Mouse (Mus musculus): ENCODE data around the gene Igfbp5.

The Igfbp5 gene

DNA sequence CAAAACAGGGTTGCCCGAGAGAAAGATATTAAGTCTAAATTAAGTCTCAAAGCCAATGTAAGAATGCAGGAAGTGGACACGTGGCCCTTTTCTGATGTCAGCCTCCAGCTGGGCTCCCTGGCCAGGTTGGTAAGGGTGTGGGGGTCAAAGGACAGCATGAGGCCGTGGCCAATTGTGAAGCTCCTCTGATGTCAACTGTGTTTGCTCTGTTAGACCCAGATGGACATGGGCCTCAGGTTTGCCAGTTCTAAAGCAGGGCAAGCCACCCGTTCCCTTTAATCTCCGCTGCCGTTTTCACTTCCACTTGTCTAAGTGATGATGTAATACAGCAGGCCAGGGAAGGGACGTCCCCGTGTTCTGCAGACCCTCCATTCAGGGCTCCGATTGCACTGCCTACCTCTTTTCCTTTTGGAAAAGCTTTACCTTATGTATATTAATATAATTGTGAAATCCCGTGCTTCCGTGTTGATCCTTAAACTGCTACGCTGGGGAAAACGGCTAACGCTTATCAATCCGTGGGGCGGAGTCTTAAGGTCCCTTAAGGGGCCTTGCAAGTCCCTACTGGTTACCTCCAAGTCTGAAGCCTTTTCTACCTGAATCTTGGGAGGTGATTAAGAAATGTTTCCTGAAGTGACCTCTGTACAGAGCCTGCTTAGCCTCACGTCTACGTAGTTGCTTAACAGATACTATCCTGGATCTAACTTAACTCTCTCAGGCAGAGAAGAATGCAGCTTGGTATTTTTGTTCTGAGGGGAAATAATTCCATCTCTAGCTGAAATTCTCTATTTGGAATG, 31.8 kb downstream of the Igfbp5 start:
- no peak for DNase-seq (ENCODE audit: low read depth)

- no peak for DNase-seq (ENCODE audit: low read depth)
Observed at GRCm38 (mm10) chr1:72839791-72840190, 34.9 kb downstream of the Igfbp5 start.

- DNase-seq (ENCODE audit: low read depth): no peak
Observed at GRCm38 (mm10) chr1:72839356-72839755, 35.3 kb downstream of the Igfbp5 start.

GRCm38 (mm10) chr1:72833563-72833962, 41.1 kb downstream of the Igfbp5 start:
- DNase-seq (ENCODE audit: low read depth): no peak

- no peak for DNase-seq (ENCODE audit: low read depth)
Observed at GRCm38 (mm10) chr1:72832715-72833153, 42.0 kb downstream of the Igfbp5 start.

- DNase-seq (ENCODE audit: low read depth): no peak
Observed at GRCm38 (mm10) chr1:72830485-72830884, 44.2 kb downstream of the Igfbp5 start.

GRCm38 (mm10) chr1:72828843-72829242, 45.8 kb downstream of the Igfbp5 start:
- no peak for DNase-seq (ENCODE audit: low read depth)

DNA sequence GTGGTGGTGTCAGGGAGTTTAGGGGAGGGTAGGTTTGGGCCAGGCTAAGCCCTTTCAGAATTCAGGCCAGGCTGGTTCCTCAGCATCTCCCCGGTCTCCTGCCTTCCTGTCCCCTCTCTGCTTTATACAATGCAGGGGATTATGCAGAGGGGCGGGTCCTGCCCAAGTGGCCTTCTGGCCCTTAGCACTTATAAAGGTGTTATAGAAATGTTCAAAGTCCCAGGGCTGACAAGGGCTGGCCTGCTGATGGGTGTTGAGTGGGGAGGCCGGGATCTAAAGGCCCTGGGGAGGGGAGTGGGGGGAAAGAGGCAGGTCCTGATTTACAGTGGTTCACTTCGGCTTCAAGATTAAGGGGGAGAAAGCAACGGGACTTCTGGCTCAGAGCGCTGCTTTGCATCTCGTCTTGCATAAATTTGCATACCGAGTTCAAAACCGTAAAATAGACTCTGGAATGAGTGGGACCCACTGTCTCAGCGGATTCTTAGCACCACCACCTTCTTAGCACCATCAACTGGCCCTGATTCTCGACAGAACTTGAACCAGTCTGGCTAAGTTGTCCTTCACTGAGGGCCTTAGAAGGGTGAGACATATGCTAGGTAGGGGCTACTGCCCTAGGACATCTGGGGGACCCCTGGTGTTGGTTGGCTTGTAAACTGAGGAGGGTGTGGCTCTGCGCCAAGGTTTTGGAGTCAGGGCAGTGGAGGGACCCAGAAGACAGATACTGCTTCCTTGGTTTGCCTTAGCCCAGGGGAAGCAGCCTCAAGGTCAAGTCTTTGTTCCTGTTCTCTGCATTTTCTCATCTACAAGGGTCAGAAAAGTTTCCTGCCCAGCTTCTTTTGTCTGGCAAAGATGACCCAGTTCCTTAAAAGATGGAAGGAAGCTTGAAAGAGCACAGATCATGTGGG, 47.0 kb downstream of the Igfbp5 start:
- no peak for DNase-seq (ENCODE audit: low read depth)

GRCm38 (mm10) chr1:72826931-72827330, 47.8 kb downstream of the Igfbp5 start:
- DNase-seq (ENCODE audit: low read depth): no peak

DNA sequence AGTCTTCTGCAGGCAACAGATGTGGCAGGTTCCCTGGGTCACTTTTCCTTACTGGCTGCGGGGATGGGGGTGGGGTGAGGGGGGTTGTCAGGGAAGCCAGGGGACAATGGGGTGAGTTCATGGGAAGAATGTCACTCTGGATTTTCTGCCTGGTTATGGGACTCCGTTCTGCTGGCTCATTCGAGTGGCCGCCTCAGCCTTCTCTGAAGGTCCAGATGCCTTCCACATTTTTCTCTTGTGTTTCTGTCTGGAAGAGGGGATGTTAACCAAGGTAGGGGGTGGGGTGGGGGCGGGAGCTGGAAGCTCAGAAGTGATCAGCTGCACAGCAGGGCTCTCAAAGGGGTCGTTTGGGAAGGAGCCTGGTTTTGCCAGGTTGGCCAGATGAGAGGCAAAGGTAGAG, 48.2 kb downstream of the Igfbp5 start:
- no peak for DNase-seq (ENCODE audit: low read depth)

- DNase-seq (ENCODE audit: low read depth): no peak
Observed at GRCm38 (mm10) chr1:72825921-72826320, 48.8 kb downstream of the Igfbp5 start.

DNA sequence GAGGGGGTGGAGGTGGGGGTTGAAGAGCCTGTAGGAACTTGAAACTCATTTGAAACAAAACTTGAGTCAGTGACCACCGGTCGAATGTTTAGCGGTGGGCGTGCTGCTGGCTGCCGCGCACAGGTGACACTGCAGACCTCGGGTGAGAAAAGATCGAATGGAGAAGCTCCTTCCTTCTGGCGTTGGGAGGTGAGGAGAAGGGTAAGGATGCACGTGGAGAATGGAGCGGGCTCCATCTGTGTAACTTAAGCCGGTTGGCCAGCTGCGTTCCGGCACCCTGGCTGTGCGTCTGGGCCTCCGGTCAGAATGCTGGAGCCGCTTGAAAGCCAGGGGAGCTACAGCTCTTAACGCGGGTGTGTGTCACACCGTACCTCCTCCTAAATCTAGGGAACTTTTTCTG, 49.4 kb downstream of the Igfbp5 start:
- no peak for DNase-seq (ENCODE audit: low read depth)

- DNase-seq (ENCODE audit: low read depth): no peak
Observed at GRCm38 (mm10) chr1:72824707-72825101, 50.0 kb downstream of the Igfbp5 start.

DNA sequence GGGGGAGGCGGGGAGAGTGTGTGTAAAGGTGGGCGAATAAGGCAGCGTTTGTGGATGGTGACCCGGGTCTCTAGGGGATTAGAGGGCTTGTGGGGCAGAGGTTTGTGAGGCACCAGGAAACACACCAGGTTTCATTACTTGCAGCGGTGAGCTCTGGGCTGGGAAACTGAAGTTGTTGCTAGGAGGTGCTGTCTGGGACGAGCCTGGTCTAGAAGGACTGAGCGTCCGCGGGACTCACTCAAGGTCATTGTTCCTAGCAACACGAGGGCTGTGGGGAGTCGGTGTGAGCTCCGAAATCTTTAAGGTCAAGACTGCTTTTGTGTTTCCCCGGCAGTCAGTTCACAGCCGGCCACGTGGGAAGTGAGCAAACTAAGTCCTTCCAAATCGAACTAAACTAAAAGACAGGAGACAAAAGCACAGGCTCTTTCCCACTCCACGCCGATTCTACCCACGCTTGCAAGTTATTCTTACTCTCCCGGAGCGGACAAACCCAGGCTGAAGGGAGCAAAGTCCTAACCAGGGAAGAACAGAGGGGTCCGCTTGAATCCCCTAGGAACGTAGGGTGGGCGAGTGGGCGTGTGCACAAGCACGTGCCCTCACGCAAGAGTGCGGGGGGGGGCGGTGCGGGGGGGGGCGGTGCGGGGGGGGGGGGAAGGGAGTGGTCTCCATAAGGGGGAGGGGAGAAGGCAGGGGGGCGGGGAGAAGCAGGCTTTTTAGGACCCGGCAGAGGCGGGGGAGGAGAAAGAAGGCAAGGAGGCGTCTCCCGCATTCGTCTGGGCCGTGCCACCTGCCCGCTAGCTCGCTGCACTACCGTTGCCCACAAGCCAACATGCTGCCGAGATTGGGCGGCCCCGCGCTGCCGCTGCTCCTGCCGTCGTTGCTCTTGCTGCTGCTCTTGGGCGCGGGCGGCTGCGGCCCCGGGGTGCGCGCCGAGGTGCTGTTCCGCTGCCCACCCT, 50.7 kb downstream of the Igfbp5 start, which contains the start of gene Igfbp2:
TSS of gene Igfbp2 (plus strand) at position 753 of the 956 bp plus-strand sequence.
- no peak for DNase-seq (ENCODE audit: low read depth)

- DNase-seq (ENCODE audit: low read depth): no peak
Observed at GRCm38 (mm10) chr1:72822893-72823292, 51.8 kb downstream of the Igfbp5 start.

GRCm38 (mm10) chr1:72819995-72820394, 54.7 kb downstream of the Igfbp5 start:
- DNase-seq (ENCODE audit: low read depth): no peak

- DNase-seq (ENCODE audit: low read depth): no peak
Observed at GRCm38 (mm10) chr1:72815616-72816015, 59.1 kb downstream of the Igfbp5 start.

DNA sequence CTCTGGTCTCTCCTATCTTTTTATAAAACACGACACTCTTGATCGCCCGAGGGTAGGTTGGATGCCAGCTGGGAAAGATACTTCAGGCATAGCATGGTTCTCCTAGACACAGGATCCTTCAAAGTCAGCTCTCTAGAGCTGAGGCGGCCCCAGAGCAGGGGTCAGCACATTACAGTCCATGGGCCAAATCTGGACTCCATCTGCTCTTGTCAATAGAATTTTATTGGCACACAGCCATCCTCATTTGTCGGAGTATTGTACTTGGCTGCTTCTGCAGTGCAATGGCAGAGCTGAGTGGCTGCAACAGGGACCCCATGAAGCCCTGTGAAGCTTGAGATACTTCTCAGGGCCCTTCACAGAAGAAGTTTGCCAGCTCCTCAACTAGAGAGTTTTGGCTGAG, 59.5 kb downstream of the Igfbp5 start:
- DNase-seq (ENCODE audit: low read depth): no peak

DNA sequence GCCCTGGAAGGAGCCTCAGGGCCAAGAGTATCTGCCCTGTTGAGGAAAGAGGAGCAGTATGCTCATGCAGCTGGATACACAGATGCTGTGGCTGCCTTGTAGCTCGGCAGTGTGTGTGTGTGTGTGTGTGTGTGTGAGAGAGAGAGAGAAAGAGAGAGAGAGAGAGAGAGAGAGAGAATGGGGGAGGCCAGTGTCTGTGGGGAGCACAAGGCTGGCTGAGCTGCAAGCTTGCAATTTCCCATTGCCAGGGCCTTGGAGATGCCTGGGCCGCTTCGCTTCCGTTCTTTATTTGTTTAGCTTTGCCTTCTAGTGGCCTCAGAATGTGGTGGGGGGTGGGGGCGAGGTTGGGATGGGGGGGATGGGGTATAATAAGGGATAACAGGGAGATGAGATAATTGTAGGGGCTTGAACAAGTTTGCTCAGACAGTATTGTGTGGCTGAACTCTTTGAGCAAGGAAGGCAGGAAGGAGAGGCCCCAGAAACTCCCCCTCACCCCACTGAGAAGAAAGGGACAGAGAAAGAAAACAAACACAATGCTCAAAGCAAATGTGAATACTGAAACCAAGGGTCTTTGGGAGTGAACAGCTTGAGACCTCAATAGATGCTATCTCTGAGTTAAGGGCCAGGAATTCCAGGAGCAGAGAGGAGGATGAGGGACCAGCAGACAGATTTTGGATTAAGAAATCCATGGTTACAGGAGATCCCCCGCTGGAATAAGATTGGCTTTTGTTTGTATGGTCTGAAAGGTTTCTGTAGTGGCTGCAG, 60.9 kb downstream of the Igfbp5 start:
- no peak for DNase-seq (ENCODE audit: low read depth)

- DNase-seq (ENCODE audit: low read depth): no peak
Observed at GRCm38 (mm10) chr1:72813089-72813638, 61.5 kb downstream of the Igfbp5 start.

DNA sequence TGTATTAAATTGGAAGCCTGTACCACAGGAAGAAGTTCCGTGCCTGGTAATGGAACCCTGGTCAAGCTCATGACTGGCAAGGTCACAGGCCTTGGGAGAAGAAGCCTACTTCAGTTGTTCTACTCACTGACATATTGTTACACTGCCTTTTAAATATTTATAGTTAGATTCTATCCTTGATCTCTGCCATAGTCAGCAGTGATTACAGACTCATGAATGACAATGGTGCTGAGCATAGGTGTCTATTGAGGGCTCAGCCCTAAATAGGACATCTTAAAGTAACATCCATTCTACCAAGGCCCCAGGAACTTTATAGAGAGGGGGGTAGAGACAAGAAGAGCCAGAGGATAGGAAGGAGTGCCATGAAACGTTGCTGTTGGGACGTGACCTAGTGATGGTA, 63.6 kb downstream of the Igfbp5 start:
- DNase-seq (ENCODE audit: low read depth): no peak
